Mouse (Mus musculus) thymus, adult 2 months (tissue): Measurements from ENCODE around the gene Sp2.

Source experiments
- CTCF ChIP-seq: fragments of 200-500 bp; IDR thresholded peaks from 2 replicates; pipeline ENCODE4 v1.5.1; 2012; ENCODE audit warnings: mild to moderate bottlenecking, control low read depth, low read length, moderate library complexity, borderline replicate concordance; ENCODE audit not compliant: control insufficient read depth, poor library complexity, insufficient read depth; ENCODE audit errors: extremely low read depth
- POLR2A ChIP-seq: fragments of 200-500 bp; IDR thresholded peaks from 2 replicates; pipeline ENCODE4 v1.6.1; 2012; ENCODE audit warnings: mild to moderate bottlenecking, low read length, control low read depth, moderate library complexity; ENCODE audit not compliant: control insufficient read depth, poor library complexity, insufficient read depth; ENCODE audit errors: extremely low read depth

DNA sequence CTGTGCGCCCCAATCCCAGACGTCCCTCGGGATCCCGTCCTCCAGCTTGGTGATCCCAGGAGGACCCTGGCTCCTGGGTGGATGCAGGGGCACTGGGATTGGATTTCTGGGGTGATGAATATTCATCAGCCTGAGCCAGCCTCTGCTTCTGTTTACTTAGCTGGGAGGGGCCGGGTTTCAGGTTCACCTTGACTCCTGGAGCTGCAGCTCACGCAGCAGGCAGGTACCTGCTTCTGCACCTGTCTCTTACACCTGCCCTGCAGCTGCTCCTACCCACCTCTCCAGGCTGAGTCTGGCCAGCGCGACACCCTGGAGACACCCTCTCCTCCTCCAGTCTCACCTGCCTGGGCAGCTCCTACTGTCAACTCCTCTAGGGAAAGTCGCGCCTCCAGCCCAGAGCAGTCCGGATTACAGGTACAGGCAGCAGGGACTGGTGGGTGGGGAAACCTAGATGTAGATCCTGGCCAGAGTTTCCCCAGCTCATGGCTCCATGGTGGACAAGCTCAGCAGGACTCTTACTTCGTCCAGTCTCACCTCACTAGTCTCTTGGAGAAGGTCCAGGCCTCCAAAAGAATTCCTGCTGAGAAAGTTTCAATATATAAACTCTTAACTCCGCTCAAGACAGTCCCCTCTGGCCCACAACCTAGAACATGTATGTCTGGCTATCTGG, 53.5 kb downstream of the Sp2 start:
- no peak for TF ChIP-seq POLR2A
- TF ChIP-seq CTCF, result no peak
